10 mouse cellular contexts compared by ENCODE assay signal in the genomic region with DNA sequence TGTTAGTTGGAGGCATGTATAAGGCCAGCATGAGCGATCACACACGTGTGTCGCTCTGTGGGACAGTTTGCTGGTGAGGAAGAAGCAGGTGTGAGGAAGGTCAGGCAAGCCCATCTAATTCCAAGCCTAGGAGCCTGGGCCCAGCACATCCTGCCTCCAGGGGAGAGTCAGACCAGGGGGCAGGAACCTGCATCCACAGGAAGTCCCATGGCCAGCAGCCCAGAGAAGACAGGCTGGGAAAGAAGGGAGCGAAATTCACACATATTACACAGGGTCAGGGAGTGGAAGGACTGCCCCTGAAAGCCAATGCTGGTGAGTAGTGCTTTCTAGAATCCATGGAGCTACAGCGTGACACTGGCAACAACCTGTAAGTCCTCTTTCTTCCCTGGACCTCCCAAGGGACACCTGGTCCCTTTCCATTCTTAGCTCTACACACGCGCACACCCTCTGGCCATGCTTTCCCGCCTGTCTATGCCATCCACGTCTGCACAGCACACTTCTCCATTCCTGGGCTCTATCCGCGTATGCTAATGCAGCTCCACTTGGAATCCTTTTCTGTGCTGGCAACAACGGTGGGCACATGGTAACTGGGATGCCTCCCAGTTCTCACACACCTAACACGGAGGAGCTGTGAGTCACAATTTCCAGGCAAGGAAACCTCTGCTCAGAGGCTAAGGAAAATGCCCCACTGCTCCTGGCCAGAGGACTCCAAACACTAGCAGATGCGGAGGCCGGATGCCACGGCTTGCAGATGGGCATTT. TPM values are rescaled to one million over a fixed set of nuclear protein-coding genes. Genes with fewer than 3 reads are reported as not detected.
A peak's percentile ranks its signal among the peaks of the same experiment; 100 is the strongest.
DNase-seq lines count a peak whose midpoint lies in the region; ATAC-seq and TF ChIP-seq lines count a peak whose summit lies in the region.
"Had no signal": no experiment of that assay in that cellular context is flagged by ENCODE, and none has a peak within 500 bp of the region (broad histone marks: within the 10 kb centered on the region; RNA-seq: fewer than 3 reads in every experiment).

No protein-coding gene starts in this region.

- H3K4me2 ChIP-seq in heart, embryonic 14.5 days (ENCODE audit: low read length), result no peak overlapping the region

- no peaks in the 10 kb centered on the region for H3K9me3 ChIP-seq in heart, embryonic 14.5 days (ENCODE audit: control insufficient read depth, low read length)
- H3K9me3 ChIP-seq in heart, embryonic 10.5 days, result no peaks in the 10 kb centered on the region

- H3K4me1 ChIP-seq in heart, embryonic 14.5 days (ENCODE audit: control insufficient read depth in 2 of 2, insufficient read depth in 2 of 2, low read length in 2 of 2), result peaks cover 14 to 15% of the 10 kb centered on the region in 2 experiments
- H3K4me1 ChIP-seq in heart, embryonic 10.5 days, result peaks cover 40% of the 10 kb centered on the region
- peaks cover 40% of the 10 kb centered on the region for H3K4me1 ChIP-seq in liver, adult 2 months (ENCODE audit: control insufficient read depth, insufficient read depth, low read length)
- H3K4me1 ChIP-seq in small intestine, adult 2 months (ENCODE audit: control insufficient read depth, insufficient read depth, insufficient read length, low read length), result peaks cover 42% of the 10 kb centered on the region

- H3K36me3 ChIP-seq in heart, embryonic 14.5 days (ENCODE audit: control insufficient read depth, insufficient read depth, low read length), result peaks cover 3% of the 10 kb centered on the region; the same call in 1 of the 2 replicates
- peaks cover 3% of the 10 kb centered on the region; the same call in 1 of the 2 replicates for H3K36me3 ChIP-seq in heart, embryonic 10.5 days
- no peaks in the 10 kb centered on the region for H3K36me3 ChIP-seq in liver, adult 2 months (ENCODE audit: control insufficient read depth, insufficient read depth, low read length)
- 0 out of 2 replicates have a peak, but pooled peaks cover 1% of the 10 kb centered on the region for H3K36me3 ChIP-seq in small intestine, adult 2 months (ENCODE audit: control insufficient read depth, insufficient read depth, low read length)

- no peak overlapping the region for H3K4me3 ChIP-seq in heart, embryonic 14.5 days (ENCODE audit: control insufficient read depth in 1 of 2, insufficient read depth in 1 of 2, low read depth in 1 of 2, low read length in 2 of 2)
- no peak overlapping the region for H3K4me3 ChIP-seq in heart, embryonic 10.5 days
- no peak overlapping the region for H3K4me3 ChIP-seq in liver, adult 2 months (ENCODE audit: insufficient read depth, low read depth, low read length)
- no peak overlapping the region for H3K4me3 ChIP-seq in small intestine, adult 2 months (ENCODE audit: low read depth, low read length)
- H3K4me3 ChIP-seq: erythroblast, embryonic 14.5 days had no signal

- peak overlapping the region; percentile 10 to 25; a peak in 1 of 4 replicates for H3K27ac ChIP-seq in heart, embryonic 14.5 days (replicated peaks in 1 of 2; ENCODE audit: control insufficient read depth in 1 of 2, insufficient read depth in 1 of 2, low read depth in 2 of 2, low read length in 2 of 2)
- H3K27ac ChIP-seq in heart, embryonic 10.5 days, result no peak overlapping the region
- H3K27ac ChIP-seq in liver, adult 2 months (replicated peaks; ENCODE audit: insufficient read depth, low read depth, low read length), result peak overlapping the region; percentile 27
- H3K27ac ChIP-seq in small intestine, adult 2 months (ENCODE audit: insufficient read depth, low read depth, low read length), result peak overlapping the region; percentile 83; the same call in 1 of the 2 replicates

- 86% methylated on average over 16 of the region's 16 CpGs for WGBS in heart, embryonic 14.5 days
- 86% methylated on average over 16 of the region's 16 CpGs for WGBS in heart, embryonic 10.5 days
- 83% methylated on average over 16 of the region's 16 CpGs for WGBS in liver, adult 2 months
- WGBS in small intestine, adult 2 months, result 92% methylated on average over 16 of the region's 16 CpGs

- no peak for ATAC-seq in heart, embryonic 14.5 days (ENCODE audit: insufficient number of reproducible peaks, insufficient read depth, low FRiP score, low read depth)
- ATAC-seq: lung, postnatal 0 days had no signal

- no peaks in the 10 kb centered on the region for H3K27me3 ChIP-seq in heart, embryonic 14.5 days (ENCODE audit: control insufficient read depth, insufficient read depth, low read length)
- no peaks in the 10 kb centered on the region for H3K27me3 ChIP-seq in heart, embryonic 10.5 days (ENCODE audit: insufficient read depth, poor library complexity, severe bottlenecking)
- H3K27me3 ChIP-seq in liver, adult 2 months (ENCODE audit: control insufficient read depth, insufficient read depth, low read length), result no peaks in the 10 kb centered on the region
- no peaks in the 10 kb centered on the region for H3K27me3 ChIP-seq in small intestine, adult 2 months (ENCODE audit: control insufficient read depth, insufficient read depth, low read length)

- DNase-seq in heart, embryonic 10.5 days (ENCODE audit: low spot score), result no peak
- no peak for DNase-seq in liver, adult 2 months (ENCODE audit: extremely low read depth, low read depth, low spot score)
- DNase-seq in liver, result no peak
- peak; percentile 39 for DNase-seq in heart, postnatal 4 days
- DNase-seq in cerebellum, adult 11-12 months, result no peak
- DNase-seq: retina, postnatal 1 day had no signal

- no peak for TF ChIP-seq POLR2A in liver, adult 2 months (IDR thresholded peaks at IDR 0.05; ENCODE audit: extremely low read depth, insufficient read depth, low read length)
- TF ChIP-seq POLR2A in small intestine, adult 2 months (IDR thresholded peaks at IDR 0.05; ENCODE audit: low read depth, low read length), result no peak

- H3K9ac ChIP-seq in heart, embryonic 14.5 days (ENCODE audit: low read length), result no peak overlapping the region
- no peak overlapping the region for H3K9ac ChIP-seq in liver, adult 2 months (ENCODE audit: low read depth, low read length)

- TF ChIP-seq CTCF in liver, adult 2 months (IDR thresholded peaks at IDR 0.05; ENCODE audit: low read depth, low read length), result no peak
- TF ChIP-seq CTCF in small intestine, adult 2 months (IDR thresholded peaks at IDR 0.05; ENCODE audit: extremely low read depth, insufficient read length, insufficient replicate concordance, low read depth, low read length), result no peak

- H3K79me2 ChIP-seq in liver, adult 2 months (ENCODE audit: control insufficient read depth, insufficient read depth, low read length), result no peaks in the 10 kb centered on the region

RNA-seq across cellular contexts. Expression of a gene that starts 12.7 kb away (rescaled TPM):
- 22.9 and 25.1 TPM in 2 replicates for polyA plus RNA-seq in heart, embryonic 14.5 days (2014; fragmentation: Nextera tagmentation; extraction: Ambion mirVana)
- polyA plus RNA-seq in heart, embryonic 10.5 days (2016; fragmentation: Nextera tagmentation; extraction: Ambion mirVana), result 16.0 and 18.4 TPM in 2 replicates
- total RNA-seq in liver, adult 2 months (2014; rRNA removed), result 72.2 and 74.6 TPM in 2 replicates
- polyA plus RNA-seq in liver, adult 2 months (2012; rRNA removed), result 26.5 TPM in 2 replicates
- 10 to 100 TPM; 34.4 to 38.0 TPM for total RNA-seq in heart, postnatal 4 days (2021)
- polyA plus RNA-seq in small intestine, adult 2 months (2012; rRNA removed), result 97.6 and 354 TPM in 2 replicates

RNA-seq across cellular contexts. Expression of a gene that starts 44.0 kb away (rescaled TPM):
- polyA plus RNA-seq in heart, embryonic 14.5 days (2014; fragmentation: Nextera tagmentation; extraction: Ambion mirVana), result 60.9 and 62.7 TPM in 2 replicates
- 74.8 and 81.9 TPM in 2 replicates for polyA plus RNA-seq in heart, embryonic 10.5 days (2016; fragmentation: Nextera tagmentation; extraction: Ambion mirVana)
- total RNA-seq in liver, adult 2 months (2014; rRNA removed), result 21.0 and 21.2 TPM in 2 replicates
- 24.0 and 27.4 TPM in 2 replicates for polyA plus RNA-seq in liver, adult 2 months (2012; rRNA removed)
- 10 to 100 TPM; 29.7 to 30.5 TPM for total RNA-seq in heart, postnatal 4 days (2021)
- polyA plus RNA-seq in small intestine, adult 2 months (2012; rRNA removed), result 9.4 and 18.4 TPM in 2 replicates
